ENCODE assay signal across 10 mouse cellular contexts in the genomic region with DNA sequence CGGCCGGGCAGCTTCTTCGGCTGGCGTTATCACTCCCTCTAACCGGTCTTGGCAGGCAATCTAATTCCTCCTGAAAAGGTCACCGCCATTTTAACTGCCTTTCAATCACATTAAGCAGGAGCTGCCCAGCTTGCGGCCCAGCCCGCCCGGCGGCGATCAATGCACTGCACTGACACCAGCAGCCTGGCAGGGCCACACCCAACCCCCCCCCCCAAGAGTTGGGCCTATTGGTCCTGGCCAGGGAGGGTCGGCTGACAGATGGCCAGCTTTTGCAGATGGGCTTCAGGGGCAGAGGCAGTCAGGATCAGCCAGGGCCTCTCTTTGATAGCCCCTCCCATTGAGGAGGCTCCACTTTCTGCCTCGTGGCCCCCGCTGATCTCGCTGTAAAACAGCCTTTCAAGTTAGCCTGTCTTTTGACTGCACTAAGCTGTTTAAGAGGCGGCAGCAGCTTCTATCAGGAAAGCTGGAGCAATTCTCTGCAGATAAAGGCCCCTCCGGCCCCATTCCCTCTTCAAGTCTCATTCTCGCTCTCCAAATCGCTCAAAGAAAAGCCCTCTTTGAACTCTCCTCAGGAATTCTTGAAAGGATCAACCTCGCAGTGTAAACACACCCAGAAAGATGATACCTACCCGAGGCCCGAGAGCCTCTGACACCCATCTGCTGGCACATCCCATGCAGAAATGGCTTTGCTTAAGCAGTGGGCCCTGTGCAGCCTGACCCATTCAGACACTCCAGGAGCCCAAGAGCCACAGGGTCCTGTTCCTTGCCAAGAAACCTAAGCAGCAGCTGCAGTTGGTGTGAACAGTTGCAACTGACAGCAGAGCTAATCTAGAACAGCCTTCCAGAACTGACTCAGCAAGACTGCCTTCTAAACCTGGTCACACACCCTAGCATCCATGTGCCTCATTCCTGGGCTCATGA. TPM values are rescaled to one million over a fixed set of nuclear protein-coding genes. Genes with fewer than 3 reads are reported as not detected.
DNase-seq lines count a peak whose midpoint lies in the region; ATAC-seq and TF ChIP-seq lines count a peak whose summit lies in the region.
"Had no signal": no experiment of that assay in that cellular context is flagged by ENCODE, and none has a peak within 500 bp of the region (broad histone marks: within the 10 kb centered on the region; RNA-seq: fewer than 3 reads in every experiment).

No protein-coding gene starts in this region.

- DNase-seq in adrenal gland, adult (ENCODE audit: inconsistent age in 2 of 2, low spot score in 1 of 2) = peak; percentile 56 to 82
- no peak for DNase-seq in adrenal gland, postnatal 4 days (ENCODE audit: low spot score in 2 of 2)
- no peak for DNase-seq in lung, postnatal 0 days (ENCODE audit: low spot score)
- no peak for DNase-seq in lung, postnatal 36 days
- DNase-seq in midbrain, embryonic 10.5 days (ENCODE audit: low spot score) = peak; percentile 88
- no peak for DNase-seq in right cerebral cortex, adult 2 months (ENCODE audit: low spot score in 2 of 2)
- DNase-seq in ovary, postnatal 10 days (ENCODE audit: low spot score) = no peak
- DNase-seq: gastrocnemius, postnatal 10 days had no signal

- no peak overlapping the region for H3K4me3 ChIP-seq in lung, postnatal 0 days (ENCODE audit: low read depth, low read length)
- peak overlapping the region; percentile 33 for H3K4me3 ChIP-seq in midbrain, embryonic 10.5 days
- H3K4me3 ChIP-seq in liver, embryonic 12.5 days = no peak overlapping the region

- H3K36me3 ChIP-seq in lung, postnatal 0 days (ENCODE audit: insufficient read depth, low read length) = peaks cover 14% of the 10 kb centered on the region
- peaks cover 90% of the 10 kb centered on the region for H3K36me3 ChIP-seq in midbrain, embryonic 10.5 days
- H3K36me3 ChIP-seq in liver, embryonic 12.5 days = peaks cover 96% of the 10 kb centered on the region

- H3K9me3 ChIP-seq in lung, postnatal 0 days (ENCODE audit: low read length) = no peaks in the 10 kb centered on the region
- H3K9me3 ChIP-seq in midbrain, embryonic 10.5 days (replicated peaks) = no peaks in the 10 kb centered on the region
- H3K9me3 ChIP-seq in liver, embryonic 12.5 days (replicated peaks) = no peaks in the 10 kb centered on the region

- WGBS in lung, postnatal 0 days = 47% methylated on average over 22 of the region's 22 CpGs
- 11% methylated on average over 22 of the region's 22 CpGs for WGBS in midbrain, embryonic 10.5 days
- 70% methylated on average over 22 of the region's 22 CpGs for WGBS in liver, embryonic 12.5 days (ENCODE audit: insufficient replicate concordance)

- ATAC-seq in lung, postnatal 0 days = no peak
- ATAC-seq in liver, embryonic 12.5 days = no peak

- TF ChIP-seq CTCF in lung, postnatal 0 days (IDR thresholded peaks at IDR 0.05) = no peak

- no peak overlapping the region for H3K4me2 ChIP-seq in lung, postnatal 0 days (replicated peaks; ENCODE audit: low read depth, low read length)
- H3K4me2 ChIP-seq in liver, embryonic 12.5 days = no peak overlapping the region

- H3K9ac ChIP-seq in lung, postnatal 0 days (replicated peaks; ENCODE audit: low read depth) = peak overlapping the region; percentile 12; the same call in 1 of the 2 replicates
- no peak overlapping the region for H3K9ac ChIP-seq in liver, embryonic 12.5 days

- no peaks in the 10 kb centered on the region for H3K4me1 ChIP-seq in lung, postnatal 0 days (ENCODE audit: insufficient read depth, low read depth, low read length)
- peaks cover 100% of the 10 kb centered on the region for H3K4me1 ChIP-seq in midbrain, embryonic 10.5 days
- H3K4me1 ChIP-seq in liver, embryonic 12.5 days = peaks cover 44% of the 10 kb centered on the region

- no peak for TF ChIP-seq EP300 in lung, postnatal 0 days (IDR thresholded peaks at IDR 0.05)

- no peaks in the 10 kb centered on the region for H3K27me3 ChIP-seq in lung, postnatal 0 days (replicated peaks; ENCODE audit: insufficient read depth, low read length)
- peaks cover 86% of the 10 kb centered on the region for H3K27me3 ChIP-seq in midbrain, embryonic 10.5 days (ENCODE audit: low read depth, poor library complexity, severe bottlenecking)
- no peaks in the 10 kb centered on the region for H3K27me3 ChIP-seq in liver, embryonic 12.5 days (replicated peaks)

- H3K27ac ChIP-seq in lung, postnatal 0 days (ENCODE audit: low read length) = no peak overlapping the region
- peak overlapping the region; percentile 79 for H3K27ac ChIP-seq in midbrain, embryonic 10.5 days (replicated peaks)
- H3K27ac ChIP-seq in liver, embryonic 12.5 days = no peak overlapping the region

RNA-seq across cellular contexts. Expression of a gene that starts 31.6 kb away (rescaled TPM):
- 1 to 10 TPM; 2.0 to 2.3 TPM for total RNA-seq in adrenal gland, postnatal 4 days (2021)
- 3.8 and 5.0 TPM in 2 replicates for polyA plus RNA-seq in lung, postnatal 0 days (2015; fragmentation: Nextera tagmentation; extraction: Ambion mirVana)
- polyA plus RNA-seq in midbrain, embryonic 10.5 days (2016; fragmentation: Nextera tagmentation; extraction: Ambion mirVana) = 0.22 and 0.36 TPM in 2 replicates
- 0.17 TPM in 1 of 2 replicates, not detected in the other for polyA plus RNA-seq in liver, embryonic 12.5 days (2016; fragmentation: Nextera tagmentation; extraction: Ambion mirVana)
- total RNA-seq: megakaryocyte-erythroid progenitor cell, adult 5-6 weeks had no signal

RNA-seq across cellular contexts. Expression of a gene that starts 31.8 kb away (rescaled TPM):
- total RNA-seq in adrenal gland, postnatal 4 days (2021) = 10 to 100 TPM; 50.7 to 56.9 TPM
- 23.5 and 27.6 TPM in 2 replicates for polyA plus RNA-seq in lung, postnatal 0 days (2015; fragmentation: Nextera tagmentation; extraction: Ambion mirVana)
- 8.2 and 8.7 TPM in 2 replicates for polyA plus RNA-seq in midbrain, embryonic 10.5 days (2016; fragmentation: Nextera tagmentation; extraction: Ambion mirVana)
- polyA plus RNA-seq in liver, embryonic 12.5 days (2016; fragmentation: Nextera tagmentation; extraction: Ambion mirVana) = 1.8 and 2.3 TPM in 2 replicates
- total RNA-seq: megakaryocyte-erythroid progenitor cell, adult 5-6 weeks had no signal

Comparison
In these comparisons a context has a peak if more than half of its experiments do, and no peak if none do; other contexts are left out.
1. DNase-seq: peak in adrenal gland, adult (2 of 2) and midbrain, embryonic 10.5 days (single experiment); none in adrenal gland, postnatal 4 days (0 of 2), lung, postnatal 0 days (single experiment), lung, postnatal 36 days (single experiment), right cerebral cortex, adult 2 months (0 of 2) and ovary, postnatal 10 days (single experiment).